Mouse (Mus musculus) brain, embryonic 14.5 days (tissue): Measurements from ENCODE around the gene Gm14409. TPM values are rescaled to one million over a fixed set of nuclear protein-coding genes. Genes with fewer than 3 reads are reported as not detected.
"Not testable (repeated sequence)": the region's sequence is repeated elsewhere in the genome, so short reads cannot be mapped to it uniquely, and the experiment has no call there.

Experiments
- DNase-seq: peaks from one replicate; pipeline ENCODE4 v3.0.0-alpha.2; 2011; ENCODE audit warnings: low read depth
- polyA plus RNA-seq: library from polyadenylated mRNA; depleted of rRNA; stranded (reverse); fragments of >200 nt; gene quantifications from 2 replicates; pipeline ENCODE4 v1.2.3, GENCODE M21; 2012; rRNA removed

Gene Gm14409
- not detected in 2 replicates for polyA plus RNA-seq

DNA sequence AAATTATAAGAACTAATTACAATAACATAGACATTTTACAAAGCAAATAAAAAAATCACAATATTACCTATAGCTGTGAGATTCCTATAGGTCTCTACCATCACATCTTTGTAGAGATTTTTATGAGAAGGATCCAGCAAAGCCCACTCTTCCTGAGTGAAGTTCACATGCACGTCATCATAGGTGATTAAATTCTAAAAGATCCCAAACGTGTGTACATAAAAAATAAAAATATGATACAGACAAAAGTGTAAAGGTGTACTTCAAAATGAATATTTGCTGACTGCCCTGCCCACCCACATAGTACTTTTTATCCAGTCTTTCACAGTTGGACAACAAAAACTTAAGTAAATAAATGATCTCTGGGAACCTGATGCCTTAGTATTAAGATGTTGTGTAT lies at the start of gene Gm14409:
Gm14409 (minus strand) TSS at position 101 of the 400 bp plus-strand sequence.
- not testable (repeated sequence) for DNase-seq

DNA sequence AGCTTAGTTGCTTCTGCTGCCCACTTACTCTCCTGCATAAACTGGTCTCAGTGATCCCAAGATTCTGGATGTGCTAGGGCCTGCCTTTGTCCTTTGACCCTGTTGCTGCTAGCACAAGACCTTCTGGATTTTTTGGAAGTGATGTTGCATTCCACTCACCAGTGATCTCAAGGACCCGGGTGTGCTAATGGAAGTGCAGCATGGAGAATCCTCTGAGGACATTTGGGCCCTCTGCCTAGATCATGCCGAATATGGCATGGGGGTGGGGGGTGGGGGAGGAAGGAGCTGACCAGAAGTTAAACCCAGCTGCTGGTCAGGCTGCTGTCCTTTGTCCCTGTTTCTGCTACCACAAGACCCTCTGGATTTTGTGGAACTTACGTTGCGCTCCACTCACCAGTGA lies 42.8 kb upstream of the Gm14409 start:
- DNase-seq = not testable (repeated sequence)

DNA sequence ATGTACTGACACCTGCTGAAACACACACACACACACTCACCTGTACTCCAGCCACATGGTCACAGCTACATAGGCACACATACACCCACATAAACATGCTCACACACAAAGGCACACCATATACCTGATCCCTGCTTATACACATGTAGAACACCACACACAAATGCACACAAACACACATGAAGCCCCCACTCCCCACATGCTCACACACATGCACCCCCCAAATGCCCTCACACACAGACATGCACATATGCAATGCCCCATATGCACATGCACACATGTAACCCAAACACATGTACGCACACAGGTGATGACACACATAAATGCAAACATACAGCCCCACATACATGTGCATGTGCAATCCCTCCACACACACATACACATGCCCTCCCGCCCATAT lies 38.1 kb upstream of the Gm14409 start:
- not testable (repeated sequence) for DNase-seq

DNA sequence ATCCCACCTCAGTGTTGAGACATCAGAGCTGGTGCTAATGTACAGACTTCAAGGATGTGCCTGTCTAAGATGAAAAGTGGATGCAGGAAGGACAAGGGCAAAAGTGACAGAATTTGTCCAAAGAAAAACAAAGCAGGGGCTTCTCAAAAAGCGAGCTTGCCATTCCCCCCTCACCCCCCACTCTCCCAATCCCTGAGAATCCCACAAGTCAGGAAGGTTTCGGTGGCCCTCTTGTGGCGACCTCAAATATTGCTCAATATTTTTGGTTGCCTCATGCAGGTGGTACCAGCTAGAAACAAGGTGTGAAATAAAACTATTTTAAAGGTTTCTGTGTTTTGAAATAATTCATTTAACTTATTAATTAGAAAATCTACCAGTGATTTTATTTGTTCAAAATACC lies 16.9 kb upstream of the Gm14409 start:
- not testable (repeated sequence) for DNase-seq

DNA sequence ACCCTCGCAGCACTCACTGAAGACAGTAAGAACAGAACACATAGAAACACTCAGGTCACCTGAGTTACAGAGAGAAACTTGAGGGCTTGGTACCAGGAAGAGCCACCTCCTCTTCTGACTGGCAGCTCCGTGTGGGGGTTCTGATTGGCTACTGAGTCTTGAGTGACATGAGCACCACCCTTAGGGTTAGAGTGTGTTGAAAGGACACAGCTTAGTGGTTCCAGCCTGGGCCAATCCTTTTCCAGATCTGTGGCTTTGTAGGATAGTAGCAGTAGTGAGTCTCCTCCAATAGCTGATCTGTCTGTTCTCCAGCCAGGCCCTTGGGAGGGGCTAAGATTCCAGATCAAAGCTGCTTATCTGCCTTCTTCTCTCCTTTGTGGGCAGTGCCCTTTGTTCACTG lies 10.9 kb upstream of the Gm14409 start:
- not testable (repeated sequence) for DNase-seq

DNA sequence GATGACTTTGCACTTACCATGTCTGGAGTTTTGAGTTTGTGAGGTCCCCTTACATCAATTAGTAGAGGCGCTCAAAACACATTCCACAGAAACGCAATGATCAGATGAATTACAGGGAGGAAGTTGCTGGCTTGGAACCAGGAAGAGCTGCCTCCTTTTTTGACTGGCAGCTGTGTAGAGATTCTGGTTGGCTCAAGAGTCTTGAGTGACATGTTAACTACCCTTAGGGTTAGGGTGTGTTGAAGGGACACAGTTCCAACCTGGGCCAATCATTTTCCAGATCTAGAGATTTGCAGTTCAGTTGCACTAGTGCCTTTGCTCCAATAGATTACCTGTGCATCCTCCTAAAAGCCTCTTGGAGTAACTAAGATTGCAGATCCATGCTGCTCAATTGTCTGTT lies 5.4 kb upstream of the Gm14409 start:
- not testable (repeated sequence) for DNase-seq

DNA sequence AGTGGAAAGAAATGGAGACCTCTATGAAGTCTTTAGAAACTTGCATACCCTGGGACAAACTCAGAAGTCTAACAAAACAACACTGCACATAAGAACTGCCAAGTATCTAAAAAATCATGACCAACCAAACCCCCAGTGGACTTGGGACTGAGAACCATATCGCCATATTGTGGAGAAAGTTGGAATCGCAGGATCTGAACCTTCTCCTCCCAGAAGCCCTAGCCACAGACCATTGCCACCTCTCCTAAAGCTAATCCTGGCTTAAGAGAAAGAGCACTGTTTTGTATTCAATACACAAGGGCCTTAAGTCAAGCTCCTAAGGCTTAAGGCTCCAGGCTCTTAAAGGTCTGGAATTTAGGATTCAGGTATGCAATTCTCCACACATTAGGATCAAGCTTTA lies 19.4 kb downstream of the Gm14409 start:
- not testable (repeated sequence) for DNase-seq

DNA sequence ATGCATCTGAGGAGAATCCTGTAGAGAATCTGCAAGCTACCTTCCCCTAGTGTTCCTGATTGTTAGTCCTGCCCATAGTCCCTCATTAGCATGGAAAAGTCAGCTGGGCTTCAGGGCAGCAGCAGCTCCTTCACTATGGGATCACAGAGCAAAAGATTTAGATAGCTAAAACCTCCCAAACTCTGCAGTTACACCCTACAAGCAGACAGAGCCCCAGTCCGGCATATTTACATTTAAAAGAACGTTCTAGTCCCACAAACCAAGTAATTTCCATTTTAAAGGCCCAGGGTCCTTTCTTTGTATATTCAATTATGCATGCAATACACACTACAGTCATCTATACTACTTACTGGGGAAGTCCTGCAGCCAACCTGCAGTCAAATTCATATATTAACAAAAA lies 36.4 kb downstream of the Gm14409 start:
- peak; percentile 1 for DNase-seq

Other genes with a start within 250 kb of the Gm14409 start
- gene Gm14401, start 192.7 kb downstream of the Gm14409 start, polyA plus RNA-seq = not detected in 2 replicates
- gene Gm14410, start 60.6 kb downstream of the Gm14409 start, polyA plus RNA-seq = 27.7 and 30.4 TPM in 2 replicates
- 0.19 and 0.33 TPM in 2 replicates for gene Gm14412, start 57.3 kb upstream of the Gm14409 start, polyA plus RNA-seq
- 3.6 and 4.7 TPM in 2 replicates for gene Gm14418, start 131.3 kb upstream of the Gm14409 start, polyA plus RNA-seq
- 8.6 and 8.8 TPM in 2 replicates for gene Zfp970, start 197.7 kb upstream of the Gm14409 start, polyA plus RNA-seq
- gene Gm14403, start 231.2 kb upstream of the Gm14409 start, polyA plus RNA-seq = 1.9 and 2.4 TPM in 2 replicates